Mouse (Mus musculus) liver, embryonic 14.5 days (tissue): ENCODE measurements around the gene Bbs9. TPM values are rescaled to one million over a fixed set of nuclear protein-coding genes. Genes with fewer than 3 reads are reported as not detected.

Experiments used
- ATAC-seq: fragments of 200-750 bp; cut with Nextera tagmentation; 2 replicates; pipeline ENCODE4 v1.8.0; 2017; ENCODE audit warnings: moderate number of reproducible peaks, mild to moderate bottlenecking, moderate library complexity; ENCODE audit not compliant: insufficient read depth
- DNase-seq, 3 experiments: peaks; one replicate each; pipeline ENCODE4 v3.0.0-alpha.2; 2012 to 2013; ENCODE audit warnings: low read depth in 3 of 3, low spot score in 3 of 3
- H3K27ac ChIP-seq: fragments of 300-500 bp; sonication (generic); 2 replicates; pipeline ENCODE4 v1.5.1; 2014; ENCODE audit warnings: moderate library complexity, mild to moderate bottlenecking, control low read depth, inconsistent platforms
- H3K27me3 ChIP-seq: fragments of 300-500 bp; sonication (generic); 2 replicates; pipeline ENCODE4 v1.6.1; 2014; ENCODE audit warnings: mild to moderate bottlenecking, low read length, moderate library complexity; ENCODE audit not compliant: control insufficient read depth, insufficient read depth
- H3K36me3 ChIP-seq: fragments of 300-500 bp; sonication (generic); replicated peaks from 2 replicates; pipeline ENCODE4 v1.6.1; 2014; ENCODE audit warnings: low read depth; ENCODE audit not compliant: control insufficient read depth, insufficient read depth
- H3K4me1 ChIP-seq, 2 experiments: fragments of 200-500 bp in 1 of 2; fragments of 300-500 bp in 1 of 2; sonication (generic) in 1 of 2; replicated peaks; 2 replicates each; pipeline ENCODE4 v1.6.1; 2012 to 2014; ENCODE audit warnings: antibody characterized with exemption in 1 of 2, inconsistent platforms in 1 of 2, low read length in 1 of 2; ENCODE audit not compliant: control insufficient read depth in 2 of 2, insufficient read depth in 2 of 2
- H3K4me2 ChIP-seq: fragments of 300-500 bp; sonication (generic); 2 replicates; pipeline ENCODE4 v1.6.1; 2014; ENCODE audit warnings: low read depth, mild to moderate bottlenecking, control low read depth, moderate library complexity
- H3K4me3 ChIP-seq, 2 experiments: fragments of 200-500 bp in 1 of 2; fragments of 300-500 bp in 1 of 2; sonication (generic) in 1 of 2; 2 replicates each; pipeline ENCODE4 v1.5.1; 2012 to 2014; ENCODE audit warnings: low read depth in 2 of 2, low read length in 2 of 2, mild to moderate bottlenecking in 2 of 2, control low read depth in 1 of 2, inconsistent platforms in 1 of 2, moderate library complexity in 1 of 2; ENCODE audit not compliant: insufficient read depth in 1 of 2
- H3K9ac ChIP-seq: fragments of 300-500 bp; sonication (generic); replicated peaks from 2 replicates; pipeline ENCODE4 v1.6.1; 2014; ENCODE audit warnings: mild to moderate bottlenecking, control low read depth, moderate library complexity
- H3K9me3 ChIP-seq: fragments of 300-500 bp; sonication (generic); 2 replicates; pipeline ENCODE4 v1.6.1; 2016; ENCODE audit warnings: low read length, mixed read lengths; ENCODE audit not compliant: control insufficient read depth
- CTCF ChIP-seq: IDR thresholded peaks from 2 replicates; pipeline ENCODE4 v1.5.1; 2016; ENCODE audit warnings: antibody characterized with exemption, low read depth, control low read depth
- EP300 ChIP-seq: IDR thresholded peaks from 2 replicates; pipeline ENCODE4 v1.6.1; 2016; ENCODE audit warnings: antibody characterized with exemption, low read depth
- WGBS: fragments of 180-500 bp; shearing (Covaris S2); extraction: QIAGEN DNeasy Blood & Tissue Kit; methylation state at CpG from one replicate; pipeline ENCODE4 v1.1.7; 2014; ENCODE audit not compliant: insufficient replicate concordance; 5-methylcytosine and 5-hydroxymethylcytosine counted together
- polyA plus RNA-seq, 2 experiments: library from polyadenylated mRNA; depleted of rRNA in 1 of 2; stranded (reverse) in 1 of 2; unstranded in 1 of 2; fragments of >200 nt; fragmentation: Nextera tagmentation in 1 of 2; extraction: Ambion mirVana in 1 of 2; gene quantifications; 2 replicates each; pipeline versions ENCODE4 v1.2.1 to v1.2.3; 2012 to 2014

Gene Bbs9
- polyA plus RNA-seq, 2 experiments = 2.2 to 2.3 TPM

- no peak overlapping the region for H3K4me2 ChIP-seq
- H3K9me3 ChIP-seq = no peaks in the 10 kb centered on the region
- H3K27ac ChIP-seq = no peak overlapping the region
- no peak for DNase-seq
- H3K9ac ChIP-seq = no peak overlapping the region
- no peak for ATAC-seq
- no peaks in the 10 kb centered on the region for H3K36me3 ChIP-seq
- no peak overlapping the region for H3K4me3 ChIP-seq
- no peaks in the 10 kb centered on the region for H3K4me1 ChIP-seq
- TF ChIP-seq CTCF = no peak
- no peak for TF ChIP-seq EP300
- no peaks in the 10 kb centered on the region for H3K27me3 ChIP-seq
These were observed 276.0 kb downstream of the Bbs9 start for GRCm38 (mm10) chr9:22751546-22751929.

- TF ChIP-seq EP300 = no peak
- no peak for TF ChIP-seq CTCF
- H3K4me1 ChIP-seq = no peaks in the 10 kb centered on the region
- H3K27me3 ChIP-seq = no peaks in the 10 kb centered on the region
- no peak overlapping the region for H3K27ac ChIP-seq
- H3K9me3 ChIP-seq = no peaks in the 10 kb centered on the region
- no peak for DNase-seq
- no peak overlapping the region for H3K4me2 ChIP-seq
- H3K9ac ChIP-seq = no peak overlapping the region
- WGBS = 63% methylated on average over 6 of the region's 6 CpGs
- no peak for ATAC-seq
- no peaks in the 10 kb centered on the region for H3K36me3 ChIP-seq
- H3K4me3 ChIP-seq = no peak overlapping the region
These were observed 278.7 kb downstream of the Bbs9 start for GRCm38 (mm10) chr9:22754081-22754672.

GRCm38 (mm10) chr9:22758487-22758886 is 283.0 kb downstream of the Bbs9 start:
- DNase-seq (no peak), ATAC-seq (no peak)
- Histone ChIP-seq H3K4me1 (no peaks in the 10 kb centered on the region), H3K36me3 (no peaks in the 10 kb centered on the region), H3K4me3 (no peak overlapping the region), H3K27ac (no peak overlapping the region), H3K9me3 (no peaks in the 10 kb centered on the region), H3K4me2 (no peak overlapping the region), H3K27me3 (no peaks in the 10 kb centered on the region), H3K9ac (no peak overlapping the region)
- TF ChIP-seq CTCF (no peak), EP300 (no peak)
- whole genome bisulfite sequencing = 61% methylated on average over 3 of the region's 3 CpGs

DNA sequence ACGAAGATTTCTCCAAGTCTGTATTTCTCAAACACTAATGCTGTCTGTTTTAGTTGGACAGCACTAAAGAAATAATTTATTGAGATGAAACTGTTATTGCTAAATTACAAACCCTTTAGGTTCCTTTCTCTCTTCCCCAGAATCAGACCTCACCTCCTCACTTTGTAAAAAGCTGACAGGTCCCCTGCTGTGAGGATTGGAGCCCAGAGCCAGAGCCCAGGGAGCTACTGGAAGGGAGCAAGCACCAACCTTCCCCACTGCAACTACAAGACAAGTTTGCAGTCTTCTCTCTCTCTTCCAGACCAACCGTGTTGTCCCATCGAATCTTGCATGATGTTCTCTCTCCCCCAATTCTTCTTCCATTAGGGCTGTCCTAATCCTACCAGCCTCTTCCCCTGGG is 283.7 kb downstream of the Bbs9 start:
- 46% methylated on average over 3 of the region's 3 CpGs for WGBS
- H3K9me3 ChIP-seq = no peaks in the 10 kb centered on the region
- TF ChIP-seq EP300 = no peak
- TF ChIP-seq CTCF = no peak
- no peak overlapping the region for H3K9ac ChIP-seq
- ATAC-seq (no peak), DNase-seq (no peak)
- no peak overlapping the region for H3K27ac ChIP-seq
- H3K4me2 ChIP-seq = no peak overlapping the region
- no peak overlapping the region for H3K4me3 ChIP-seq
- H3K36me3 ChIP-seq = no peaks in the 10 kb centered on the region
- H3K27me3 ChIP-seq = no peaks in the 10 kb centered on the region
- H3K4me1 ChIP-seq = no peaks in the 10 kb centered on the region

- no peak overlapping the region for H3K9ac ChIP-seq
- no peaks in the 10 kb centered on the region for H3K36me3 ChIP-seq
- H3K4me2 ChIP-seq = no peak overlapping the region
- H3K4me3 ChIP-seq = no peak overlapping the region
- no peak for DNase-seq
- 78% methylated on average over 4 of the region's 4 CpGs for WGBS
- no peak for TF ChIP-seq CTCF
- no peak for TF ChIP-seq EP300
- H3K27me3 ChIP-seq = no peaks in the 10 kb centered on the region
- no peak overlapping the region for H3K27ac ChIP-seq
- ATAC-seq = no peak
- H3K9me3 ChIP-seq = no peaks in the 10 kb centered on the region
- no peaks in the 10 kb centered on the region for H3K4me1 ChIP-seq
These were observed 284.9 kb downstream of the Bbs9 start for GRCm38 (mm10) chr9:22760376-22760775.
